Mouse (Mus musculus) embryo, embryonic 9.5 days (tissue): ENCODE results near the gene Pik3r1.

Source experiments
- DNase-seq: peaks from one replicate; pipeline ENCODE4 v3.0.0-alpha.2; 2017; ENCODE audit errors: extremely low spot score

The Pik3r1 gene

DNA sequence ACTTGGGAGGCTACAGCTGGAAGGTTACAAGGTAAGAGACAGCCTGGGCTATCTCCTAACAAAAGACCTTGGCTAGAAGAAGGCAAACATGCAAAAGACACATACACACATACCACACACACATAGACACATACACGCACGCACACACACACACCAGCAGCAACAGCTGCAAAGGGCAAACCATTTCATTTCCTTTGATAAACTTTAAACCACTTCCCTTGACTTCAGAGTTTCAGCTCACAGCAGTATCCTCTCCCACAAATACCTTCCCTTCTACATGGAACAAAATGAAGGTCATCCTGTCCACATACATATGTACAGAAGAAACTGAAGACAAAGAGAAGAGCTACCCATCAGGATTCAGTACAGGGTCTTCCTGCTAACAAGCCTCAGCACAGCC, 56.7 kb downstream of the Pik3r1 start:
- DNase-seq: no peak

- no peak for DNase-seq
These were observed 58.2 kb downstream of the Pik3r1 start for GRCm38 (mm10) chr13:101709788-101710187.

- no peak for DNase-seq
These were observed 60.8 kb downstream of the Pik3r1 start for GRCm38 (mm10) chr13:101707226-101707625.

DNA sequence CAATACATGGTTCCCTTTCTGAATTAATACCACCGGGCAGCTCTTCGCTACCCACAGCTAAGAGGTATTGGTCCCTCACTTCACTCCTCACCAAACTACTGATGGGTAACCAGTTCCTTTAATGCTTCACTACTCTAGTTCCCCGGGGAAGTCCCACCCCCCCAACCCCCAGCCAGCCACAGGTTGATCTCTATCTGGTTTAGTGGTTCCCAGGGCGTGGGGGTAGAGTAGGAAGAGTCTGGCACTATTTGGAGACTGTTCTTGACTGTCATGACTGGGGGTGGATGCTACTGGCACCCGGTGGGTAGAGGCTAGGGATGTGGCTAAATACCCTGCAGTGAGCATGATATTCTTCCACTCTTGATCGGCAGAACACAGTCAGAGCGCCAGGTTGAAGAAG, 61.6 kb downstream of the Pik3r1 start:
- DNase-seq: no peak

DNA sequence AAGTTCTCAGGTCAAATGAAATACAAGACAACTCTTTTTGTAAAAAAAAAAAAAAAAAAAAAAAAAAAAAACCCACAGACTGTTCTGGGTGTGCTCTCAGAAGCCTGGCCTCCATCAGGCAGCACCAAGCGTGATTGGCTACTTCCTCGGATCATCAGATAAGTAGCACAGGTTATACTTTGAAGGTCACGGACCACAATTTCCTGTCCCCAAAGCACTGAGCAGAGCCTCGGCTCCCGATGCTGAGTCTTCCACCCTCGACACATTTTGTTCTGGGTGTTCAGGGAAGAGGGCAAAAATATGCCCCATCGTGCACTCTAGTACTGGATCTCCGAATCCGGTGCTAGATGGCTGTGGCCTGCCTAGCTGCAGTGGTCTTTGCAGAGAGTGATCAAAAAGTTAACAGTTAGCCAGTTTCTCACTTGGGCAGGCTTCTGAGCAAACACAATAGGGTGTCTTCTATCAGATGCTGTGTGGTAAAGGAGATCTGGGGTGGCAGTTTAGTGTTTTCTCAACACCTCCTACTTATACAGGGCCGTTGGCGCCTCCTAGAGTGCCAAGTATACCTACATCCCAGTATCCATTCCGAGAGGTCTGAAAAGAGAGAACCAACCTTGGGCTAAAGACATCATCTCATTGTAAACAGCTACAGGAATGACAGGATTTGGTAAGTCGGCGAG, 65.8 kb downstream of the Pik3r1 start:
- no peak for DNase-seq

GRCm38 (mm10) chr13:101701632-101702031, 66.4 kb downstream of the Pik3r1 start:
- no peak for DNase-seq

GRCm38 (mm10) chr13:101699742-101700141, 68.3 kb downstream of the Pik3r1 start:
- no peak for DNase-seq

DNA sequence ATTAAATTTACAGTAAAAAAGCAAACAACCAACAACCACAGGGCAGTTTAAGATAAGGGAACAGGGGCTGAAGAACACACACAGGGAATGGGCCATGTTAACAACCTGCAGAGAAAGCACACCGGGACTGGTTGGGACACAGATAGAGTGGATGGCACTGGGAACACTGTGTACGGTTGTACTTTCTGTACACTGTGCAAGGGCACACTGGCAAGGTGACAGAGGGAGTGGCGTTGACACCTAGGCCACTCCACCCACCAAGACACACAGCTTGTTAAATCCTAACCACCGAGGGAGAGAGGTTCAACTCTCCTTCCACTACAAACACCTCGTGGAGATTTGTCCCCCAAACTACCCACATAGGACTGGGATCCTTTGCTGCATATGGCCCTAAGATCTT, 70.1 kb downstream of the Pik3r1 start:
- DNase-seq: no peak

DNA sequence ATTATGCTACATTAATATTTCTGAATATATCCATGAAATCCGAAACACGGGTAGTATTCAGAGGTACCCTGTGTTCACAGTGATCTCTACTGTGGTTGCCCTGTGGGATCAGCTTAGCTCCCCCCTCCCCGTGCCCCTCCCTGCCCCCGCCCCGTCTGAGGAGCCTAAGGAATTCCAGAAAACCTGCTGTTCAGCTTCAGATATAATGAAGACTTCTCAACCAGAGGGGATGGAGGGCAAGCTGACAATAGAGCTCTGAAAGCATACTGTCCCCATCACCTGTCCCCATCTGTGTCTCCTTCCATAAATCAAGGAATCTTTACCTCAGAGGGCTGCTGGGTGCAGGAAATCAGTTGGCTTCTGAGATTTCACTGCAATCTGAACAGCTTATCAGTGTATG, 70.6 kb downstream of the Pik3r1 start:
- DNase-seq: no peak

DNA sequence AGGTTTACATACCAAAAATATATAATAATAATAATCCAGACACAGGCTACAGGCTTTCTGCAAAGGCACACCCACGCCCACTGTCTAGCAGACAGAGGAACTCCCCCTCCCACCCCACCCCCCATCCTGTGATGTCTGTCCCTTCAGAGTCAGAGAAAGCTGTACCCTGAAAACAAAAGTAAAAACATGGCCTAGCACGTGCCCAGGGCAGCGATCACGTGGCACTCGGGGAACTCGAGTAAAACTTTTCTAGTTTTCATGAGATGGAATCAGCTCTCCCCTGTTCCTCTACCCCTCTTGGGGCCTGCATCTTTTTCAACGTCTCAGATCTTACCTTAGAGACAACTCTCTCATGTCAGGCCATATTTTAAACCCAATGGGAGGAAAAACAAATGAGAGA, 71.2 kb downstream of the Pik3r1 start:
- DNase-seq: no peak

DNA sequence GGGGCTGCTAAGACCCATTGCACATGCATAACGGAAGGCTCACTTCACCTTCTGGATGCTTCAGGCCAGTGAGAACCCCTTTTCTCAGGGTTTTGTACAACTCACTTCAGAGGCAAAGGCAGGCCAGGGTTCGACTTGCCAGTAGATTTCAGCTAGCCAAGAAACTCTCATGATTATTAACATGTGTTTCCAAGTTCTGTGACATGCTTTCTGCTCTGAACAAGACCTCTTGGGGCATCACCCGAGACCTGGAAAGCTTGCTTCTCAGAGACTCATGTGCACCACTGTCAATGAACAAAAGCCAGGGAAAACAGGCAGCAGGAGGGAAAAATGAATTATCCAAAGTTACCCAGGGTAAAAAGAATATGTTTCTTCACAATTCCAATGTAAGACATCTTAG, 71.7 kb downstream of the Pik3r1 start:
- no peak for DNase-seq

GRCm38 (mm10) chr13:101695876-101696275, 72.1 kb downstream of the Pik3r1 start:
- DNase-seq: peak; percentile 75

DNA sequence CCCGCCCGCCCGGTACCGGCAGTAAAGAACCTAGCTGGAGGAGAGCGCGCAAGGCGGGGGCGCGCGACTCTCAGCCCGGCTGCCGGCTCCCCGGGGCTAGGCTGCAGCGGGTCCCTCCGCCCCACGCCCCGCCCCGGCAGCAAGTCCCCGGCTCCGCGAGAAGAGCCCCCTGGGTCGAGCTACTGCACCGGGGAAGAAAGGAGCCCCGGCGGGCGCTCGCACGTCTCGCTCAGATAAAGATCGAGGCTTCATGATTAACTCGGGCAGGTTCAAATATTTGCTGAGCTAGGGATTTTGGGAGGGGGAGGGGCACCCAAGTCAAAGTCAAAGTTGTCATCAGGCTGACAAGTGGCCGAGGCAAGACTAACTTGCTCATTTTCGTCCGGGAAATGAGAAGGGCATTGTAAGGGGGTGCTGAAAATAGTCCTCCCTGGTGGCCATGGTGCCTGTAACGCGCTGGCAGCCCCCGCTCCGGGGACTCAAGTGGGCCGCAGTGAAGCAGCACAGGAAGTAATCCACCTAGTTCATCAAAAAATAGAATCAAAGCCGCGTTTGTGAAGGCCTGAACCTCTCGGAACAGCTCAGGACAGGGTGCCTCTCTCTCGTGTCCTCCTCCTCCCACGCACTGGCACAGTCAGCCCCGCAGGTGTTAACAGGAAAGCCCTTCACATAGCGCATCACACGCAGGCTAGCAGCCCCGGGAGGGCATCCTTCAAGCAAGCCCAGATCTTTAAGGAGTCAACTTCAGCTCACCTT, 73.3 kb downstream of the Pik3r1 start:
- peak; percentile 59 for DNase-seq

- peak; percentile 64 for DNase-seq
These were observed 74.0 kb downstream of the Pik3r1 start for GRCm38 (mm10) chr13:101693967-101694495.

DNA sequence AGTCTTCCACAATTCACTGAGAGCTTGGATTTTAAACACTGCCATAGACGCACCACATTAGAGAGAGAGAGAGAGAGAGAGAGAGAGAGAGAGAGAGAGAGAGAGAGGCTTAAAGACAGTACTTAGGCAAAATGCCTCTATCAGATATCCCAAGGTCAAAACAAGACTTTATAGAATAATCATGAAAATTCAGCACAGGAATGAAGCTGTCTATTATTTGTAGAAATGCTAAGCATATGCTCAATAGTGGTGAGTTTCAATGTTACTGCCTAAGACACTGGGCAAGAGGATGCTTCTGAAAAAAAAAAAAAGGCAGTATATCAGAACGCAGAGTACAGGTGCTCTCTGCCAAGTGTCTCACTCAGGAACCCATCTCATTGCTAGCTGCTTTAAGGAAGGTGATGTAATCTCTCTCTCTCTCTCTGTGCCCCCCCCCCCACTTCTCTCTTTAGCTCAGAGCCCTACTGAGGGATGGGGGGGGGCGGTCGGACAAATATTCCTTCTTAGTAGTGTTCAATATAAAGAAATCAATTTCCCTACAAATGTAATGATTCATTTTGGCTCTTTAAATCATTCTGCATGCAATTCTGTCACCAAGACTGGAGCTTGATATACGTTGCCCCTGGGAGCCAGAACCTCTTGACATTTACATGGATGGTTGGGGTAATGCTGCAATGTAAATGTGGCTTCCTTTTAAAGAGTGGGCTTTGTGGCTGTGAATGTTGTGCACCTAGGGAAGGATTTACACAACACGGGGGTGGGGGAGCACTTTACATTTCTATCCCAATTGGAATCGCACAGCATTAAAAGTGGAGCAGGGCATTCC, 74.9 kb downstream of the Pik3r1 start:
- DNase-seq: no peak

DNA sequence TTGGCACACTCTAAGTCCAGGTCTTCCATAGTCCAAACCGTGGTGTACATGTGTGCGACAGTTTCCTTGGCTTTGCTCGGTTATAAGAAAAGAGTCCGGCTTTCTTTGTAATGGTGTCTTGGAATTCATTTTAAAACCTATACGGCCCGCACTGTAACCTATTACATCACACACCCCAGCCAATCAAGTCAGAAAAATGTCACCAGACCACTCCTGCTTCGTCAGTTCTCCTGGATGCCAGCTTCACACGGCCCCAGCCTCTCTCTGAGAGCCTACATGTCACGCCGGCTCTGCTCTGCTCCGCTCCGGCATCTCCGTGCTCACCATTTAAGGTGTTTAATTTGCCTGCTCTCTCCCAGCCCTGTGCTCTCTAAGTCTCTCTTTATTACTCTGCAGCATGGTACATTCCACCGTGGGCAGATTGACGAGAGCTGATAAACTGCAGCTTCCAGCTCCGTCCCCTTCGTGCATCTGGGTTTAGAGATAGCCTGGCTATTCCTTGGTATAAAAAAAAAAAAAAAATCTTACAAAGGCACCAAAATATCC, 75.7 kb downstream of the Pik3r1 start:
- DNase-seq: no peak

GRCm38 (mm10) chr13:101691669-101692068, 76.3 kb downstream of the Pik3r1 start:
- DNase-seq: no peak

DNA sequence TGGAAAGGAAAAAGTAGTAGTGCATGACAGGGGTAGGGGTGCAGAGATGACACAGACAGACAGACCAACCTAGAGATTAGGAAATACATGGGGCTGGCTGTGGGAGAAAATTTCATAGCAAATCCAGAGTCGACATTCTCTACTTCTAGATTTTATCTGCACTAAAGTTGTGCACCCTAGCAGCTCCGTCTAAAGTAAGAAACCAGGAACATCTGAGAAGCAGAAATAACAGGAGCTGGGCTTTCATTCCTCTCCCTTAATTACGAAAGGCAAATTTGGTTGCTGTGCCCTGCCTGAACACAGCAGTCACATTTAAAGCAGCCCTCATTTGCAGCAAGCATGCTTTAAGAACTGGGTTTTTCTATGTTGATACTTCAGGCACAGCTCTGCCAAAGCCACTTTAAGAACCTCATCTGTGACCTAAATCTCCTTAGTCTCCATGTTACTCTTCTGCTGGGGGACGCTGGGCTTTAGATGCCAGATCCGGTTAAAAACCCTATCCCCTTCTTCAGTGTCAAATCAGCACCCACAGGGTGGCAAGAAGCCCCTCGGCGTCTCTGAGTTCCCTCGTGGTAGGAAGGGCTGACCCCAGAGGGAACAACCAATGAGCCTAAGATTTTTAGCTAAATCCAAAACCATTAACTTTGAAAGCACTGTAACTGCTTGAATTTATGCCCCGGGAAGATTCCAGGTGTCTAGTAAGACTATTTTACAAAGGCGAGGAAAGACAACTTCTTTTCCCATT, 76.9 kb downstream of the Pik3r1 start:
- DNase-seq: no peak

DNA sequence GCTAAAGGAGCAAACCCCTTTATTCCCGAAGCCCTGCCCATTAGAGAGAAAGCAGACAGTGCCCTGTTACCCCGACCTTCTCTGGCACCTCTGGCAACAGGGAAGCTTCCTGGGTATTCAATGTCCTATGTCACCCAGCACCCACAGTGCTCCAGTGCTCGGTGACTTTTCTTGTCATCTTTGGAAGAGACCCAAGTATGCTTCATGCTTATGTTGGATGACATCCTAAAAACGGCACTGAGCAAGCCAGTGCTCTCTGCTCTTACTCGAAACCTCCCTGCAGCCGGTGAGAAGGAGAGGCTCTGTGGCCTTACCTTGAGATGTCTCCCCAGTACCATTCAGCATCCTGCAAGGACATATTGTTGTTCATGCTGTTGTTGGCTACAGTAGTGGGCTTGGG, 77.8 kb downstream of the Pik3r1 start:
- DNase-seq: no peak

DNA sequence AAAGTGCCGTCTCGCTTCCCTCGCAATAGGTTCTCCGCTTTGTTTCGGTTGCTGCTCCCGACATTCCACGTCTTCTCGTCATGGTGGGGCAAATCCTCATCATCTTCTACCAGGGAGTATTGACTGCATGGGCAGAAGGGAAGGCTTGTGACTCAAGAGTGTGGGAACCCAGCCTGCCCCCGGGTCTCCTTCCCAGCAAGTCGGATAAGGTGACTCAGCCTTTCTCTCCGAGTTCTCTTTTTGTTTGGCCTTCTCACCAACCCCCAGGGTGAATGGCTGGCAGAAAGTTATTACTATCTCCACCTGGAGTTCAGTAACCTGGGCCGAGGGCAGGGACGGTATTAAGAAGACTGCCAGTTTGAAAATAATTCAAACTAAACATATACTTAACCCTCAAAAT, 81.8 kb downstream of the Pik3r1 start:
- no peak for DNase-seq

DNA sequence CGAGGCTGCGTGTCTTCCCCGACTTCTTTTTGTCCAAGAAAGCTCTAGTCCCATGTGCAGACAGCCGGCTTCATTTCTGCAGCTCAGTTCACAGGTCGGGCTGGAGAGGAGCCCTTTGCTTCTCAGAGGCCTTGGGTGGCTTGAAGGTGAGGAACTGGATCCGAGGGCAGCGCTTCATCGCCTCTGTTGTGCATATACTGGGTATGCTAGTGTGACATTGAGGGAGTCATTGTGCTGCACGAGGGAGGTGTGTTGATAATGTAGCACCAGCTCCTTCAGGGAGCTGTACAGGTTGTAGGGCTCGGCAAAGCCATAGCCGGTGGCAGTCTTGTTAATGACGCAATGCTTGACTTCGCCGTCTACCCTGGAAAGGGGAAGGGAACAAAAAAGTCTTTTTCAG, 83.3 kb downstream of the Pik3r1 start:
- DNase-seq: no peak
